Mouse (Mus musculus) lung, adult 2 months (tissue): ENCODE measurements around the gene Kifap3. TPM values are rescaled to one million over a fixed set of nuclear protein-coding genes. Genes with fewer than 3 reads are reported as not detected.

Experiments
- DNase-seq: peaks from one replicate; pipeline ENCODE4 v3.0.0; 2022
- H3K4me1 ChIP-seq: fragments of 200-500 bp; 2 replicates; pipeline ENCODE4 v1.6.1; 2011; ENCODE audit warnings: low read length; ENCODE audit not compliant: control insufficient read depth, insufficient read depth
- H3K4me3 ChIP-seq: fragments of 200-500 bp; replicated peaks from 2 replicates; pipeline ENCODE3; 2011; ENCODE audit warnings: low read depth, mild to moderate bottlenecking, control low read depth, low read length; ENCODE audit errors: extremely low read depth
- CTCF ChIP-seq: fragments of 200-500 bp; IDR thresholded peaks from 2 replicates; pipeline ENCODE4 v1.5.1; 2011; ENCODE audit warnings: mild to moderate bottlenecking, low read length, control low read depth; ENCODE audit not compliant: insufficient read depth
- POLR2A ChIP-seq: fragments of 200-500 bp; IDR thresholded peaks from 2 replicates; pipeline ENCODE4 v1.6.1; 2011; ENCODE audit warnings: low read depth, mild to moderate bottlenecking, control low read depth, low read length, borderline replicate concordance; ENCODE audit errors: extremely low read depth
- WGBS: fragments of 180-500 bp; shearing (Covaris S2); methylation state at CpG from one replicate; pipeline ENCODE4 v1.1.7; 2018; 5-methylcytosine and 5-hydroxymethylcytosine counted together
- polyA plus RNA-seq: library from polyadenylated mRNA; depleted of rRNA; stranded (reverse); fragments of >200 nt; gene quantifications from 2 replicates; pipeline ENCODE4 v1.2.3, GENCODE M21; 2012

The Kifap3 gene
- polyA plus RNA-seq, 1 experiment, result 7.0 TPM

DNA sequence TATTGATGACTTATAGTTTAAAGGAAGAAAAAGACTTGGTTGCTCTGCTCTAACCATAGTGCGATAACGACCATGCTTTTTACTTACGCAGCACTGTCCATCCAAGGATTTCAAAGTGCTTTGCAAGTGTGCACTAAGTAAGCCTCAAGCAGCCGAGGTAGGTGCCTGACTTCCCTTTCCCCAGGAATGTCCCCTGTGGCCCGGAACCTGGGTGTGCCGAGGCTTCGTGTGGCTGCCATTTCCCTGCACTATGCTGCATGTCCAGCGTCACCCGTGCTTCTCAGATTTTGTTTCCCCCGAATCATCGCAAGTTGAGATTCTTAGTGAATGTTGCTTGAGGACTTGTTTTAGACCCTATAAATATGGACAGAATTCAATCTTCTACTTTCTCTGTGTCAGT is 132.6 kb downstream of the Kifap3 start:
- TF ChIP-seq CTCF (no peak), POLR2A (no peak)
- WGBS, result 92% methylated on average over 11 of the region's 11 CpGs
- peaks cover 2% of the 10 kb centered on the region; the same call in 1 of the 2 replicates for H3K4me1 ChIP-seq
- no peak overlapping the region for H3K4me3 ChIP-seq
- no peak for DNase-seq

DNA sequence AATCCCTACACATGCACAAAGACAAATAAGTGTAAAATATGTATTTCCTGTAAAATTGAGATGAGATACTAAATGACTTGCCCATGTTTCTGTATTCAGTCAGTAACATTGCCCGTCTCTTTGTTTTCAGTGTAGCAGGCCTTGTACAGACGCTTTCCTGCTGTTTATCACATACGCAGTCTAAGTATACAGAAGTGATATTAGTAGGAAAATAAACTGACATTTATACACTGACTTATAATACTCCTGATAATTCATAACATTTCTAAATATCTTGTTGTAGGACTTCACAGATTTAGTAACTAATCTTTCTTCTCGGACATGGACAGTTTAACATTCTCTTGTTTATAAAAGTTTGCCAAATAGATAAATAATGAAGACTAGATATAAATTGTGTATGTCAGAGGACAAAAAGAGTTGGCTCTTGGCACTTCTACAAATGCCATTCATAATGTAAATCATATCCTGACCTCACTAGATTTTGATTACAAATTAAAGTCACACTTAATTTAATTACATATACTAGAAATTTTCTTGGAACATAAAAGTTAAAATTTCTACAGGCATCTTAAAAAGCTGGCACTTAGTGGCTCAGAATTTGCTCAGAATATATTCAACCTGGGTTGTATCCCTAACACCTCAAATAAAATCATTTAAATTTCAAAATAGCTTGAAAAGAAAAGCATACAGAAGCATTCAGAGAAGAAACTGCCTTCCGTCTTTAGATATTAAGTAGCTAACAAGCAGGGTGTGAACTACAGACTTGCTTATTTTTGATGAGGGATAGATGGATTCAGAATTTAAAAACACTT is 138.2 kb downstream of the Kifap3 start:
- no peak for DNase-seq
- WGBS, result 55% methylated on average over 5 of the region's 5 CpGs
- TF ChIP-seq CTCF (no peak), POLR2A (no peak)

DNA sequence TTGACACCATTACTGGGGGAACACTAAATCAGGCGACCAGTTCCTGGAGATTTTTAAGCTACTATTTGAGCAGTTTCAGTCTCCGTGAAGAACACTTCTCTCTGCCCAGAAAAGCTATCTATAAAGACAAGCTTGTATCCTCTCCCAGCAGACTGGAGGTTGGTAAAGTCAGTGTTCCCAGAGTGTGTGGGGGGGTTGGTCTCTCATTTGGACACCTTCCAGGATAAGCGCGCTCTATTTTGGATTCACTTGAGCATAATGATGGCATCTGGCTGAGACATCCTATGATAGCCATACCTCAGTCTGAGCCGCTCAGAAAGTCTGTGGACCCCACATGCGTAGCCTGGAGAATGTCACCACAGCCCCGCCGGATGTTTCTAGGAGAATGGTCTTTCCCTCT is 144.7 kb downstream of the Kifap3 start:
- TF ChIP-seq CTCF (no peak), POLR2A (no peak)
- 79% methylated on average over 8 of the region's 8 CpGs for WGBS

More for the DNA sequence above, 138.2 kb downstream of the Kifap3 start:
- Histone ChIP-seq H3K4me3 (no peak overlapping the region), H3K4me1 (no peaks in the 10 kb centered on the region)

DNA sequence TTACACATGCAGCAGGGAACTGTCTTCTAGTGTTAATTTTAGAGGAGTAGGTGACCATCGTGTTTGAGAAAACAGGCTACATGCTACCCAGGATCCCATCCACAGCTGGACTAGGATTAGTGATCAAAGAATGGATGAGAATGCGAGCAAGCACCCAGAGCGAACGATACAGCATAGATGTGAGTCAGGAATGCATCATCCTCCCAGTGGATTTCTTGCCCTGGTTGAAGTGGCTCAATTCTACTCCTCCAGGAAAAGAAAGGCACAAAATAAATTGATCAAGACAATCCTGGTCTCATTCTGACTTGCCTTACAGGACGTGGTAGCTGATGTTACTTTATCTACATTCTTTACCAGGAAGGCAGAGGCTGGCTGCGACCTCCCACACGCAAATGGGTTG is 149.5 kb downstream of the Kifap3 start, which contains the start of gene Scyl3:
Scyl3 (plus strand) TSS at position 255 of the 400 bp plus-strand sequence.
- 68% methylated on average over 7 of the region's 7 CpGs for WGBS
- no peak for DNase-seq
- Histone ChIP-seq H3K4me1 (peaks cover 8% of the 10 kb centered on the region; the same call in 1 of the 2 replicates), H3K4me3 (peak within 1 kb of the TSS; percentile 94)
- TF ChIP-seq CTCF, result no peak

More for the DNA sequence above, 144.7 kb downstream of the Kifap3 start:
- Histone ChIP-seq H3K4me3 (no peak overlapping the region), H3K4me1 (0 out of 2 replicates have a peak, but pooled peaks cover 2% of the 10 kb centered on the region)
- no peak for DNase-seq

DNA sequence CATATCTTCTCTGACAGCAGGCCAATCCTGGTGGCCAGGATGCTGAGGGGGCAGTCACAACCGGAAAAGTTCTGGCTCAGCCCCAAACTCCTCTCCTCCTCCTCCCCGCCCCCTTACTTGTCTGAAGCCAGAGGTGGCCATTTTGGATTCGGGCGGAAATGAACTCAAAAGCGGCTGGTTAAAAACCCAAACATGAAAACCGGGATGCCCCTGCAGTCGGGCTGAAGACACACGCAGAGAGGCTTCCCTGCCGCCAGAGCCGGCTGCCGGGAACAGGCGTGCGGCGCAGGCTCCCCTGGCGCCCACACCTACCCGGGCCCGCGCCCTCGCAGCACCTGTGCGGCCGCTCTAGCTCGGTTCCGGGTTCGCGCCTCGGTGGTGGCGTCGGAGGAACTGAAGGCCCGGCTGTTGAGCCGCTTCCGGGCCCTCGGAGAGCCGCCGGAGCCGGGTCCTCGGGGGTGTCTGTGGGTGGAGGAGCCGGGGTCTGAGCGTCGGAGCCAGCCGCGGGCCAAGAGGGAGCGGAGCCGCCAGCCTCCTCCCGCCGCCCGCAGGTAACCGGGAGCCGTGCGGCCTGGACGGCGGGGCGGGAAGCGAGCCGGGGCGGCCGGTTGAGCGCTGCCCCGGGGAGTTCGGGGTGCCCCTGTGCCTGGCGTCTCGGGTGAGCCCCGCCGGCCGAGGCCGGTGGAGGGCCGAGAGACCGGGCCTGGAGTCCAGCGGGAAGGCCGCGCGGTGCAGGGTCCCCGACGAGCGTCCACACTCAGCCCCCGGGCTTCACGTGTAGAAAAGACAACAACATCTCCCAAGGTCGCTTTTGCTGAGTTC is 150.5 kb downstream of the Kifap3 start:
- 1% methylated on average over 75 of the region's 77 CpGs for WGBS
- peak; percentile 90 for DNase-seq
- TF ChIP-seq POLR2A, result 0 out of 2 replicates have a peak, but pooled peaks have one; percentile 12
- no peak for TF ChIP-seq CTCF
- Histone ChIP-seq H3K4me3 (peak overlapping the region; percentile 94), H3K4me1 (peaks cover 8% of the 10 kb centered on the region; the same call in 1 of the 2 replicates)

DNA sequence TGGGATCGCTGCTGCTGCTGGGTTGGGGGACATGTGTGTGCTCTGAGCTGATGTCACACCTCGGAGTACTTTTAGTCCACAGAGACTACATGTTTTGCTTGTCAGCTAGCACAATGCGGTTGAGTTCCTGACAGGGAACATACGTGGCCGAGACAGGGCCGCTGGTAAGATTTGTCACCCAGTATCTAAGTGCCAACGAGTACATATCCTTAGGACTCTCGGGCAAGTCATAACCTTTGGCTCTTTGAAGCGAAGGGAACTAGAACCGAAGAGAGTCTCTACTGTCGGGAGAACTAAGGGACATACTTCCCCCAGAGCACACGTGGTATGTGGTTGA is 151.0 kb downstream of the Kifap3 start:
- WGBS, result under 1% methylated on average over 12 of the region's 12 CpGs
- TF ChIP-seq POLR2A (no peak), CTCF (no peak)
- DNase-seq, result no peak
- H3K4me3 ChIP-seq, result peak overlapping the region; percentile 94
- H3K4me1 ChIP-seq, result peaks cover 8% of the 10 kb centered on the region; the same call in 1 of the 2 replicates

DNA sequence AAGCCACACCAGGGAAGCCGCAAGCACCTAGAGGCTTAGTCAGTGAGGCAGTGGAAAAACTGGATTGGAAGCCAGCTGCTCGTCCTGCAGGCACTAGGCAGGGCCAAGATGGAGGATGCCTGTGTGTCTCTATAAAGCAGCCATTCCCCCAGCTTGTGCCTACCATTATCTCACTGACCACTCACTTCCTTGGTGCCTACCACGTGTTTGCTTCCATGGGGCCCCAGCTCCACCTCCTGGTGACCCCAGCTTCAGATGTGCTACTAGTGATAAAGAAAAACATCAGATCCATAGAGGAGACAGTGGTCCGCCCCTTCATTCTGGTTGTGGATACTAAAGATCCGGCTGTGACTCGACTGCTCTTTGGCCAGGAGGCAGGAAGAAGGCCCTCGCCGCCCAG is 152.4 kb downstream of the Kifap3 start:
- 79% methylated on average over 8 of the region's 8 CpGs for WGBS
- Histone ChIP-seq H3K4me3 (no peak overlapping the region), H3K4me1 (peaks cover 8% of the 10 kb centered on the region; the same call in 1 of the 2 replicates)
- TF ChIP-seq POLR2A (no peak), CTCF (no peak)
- DNase-seq, result no peak

DNA sequence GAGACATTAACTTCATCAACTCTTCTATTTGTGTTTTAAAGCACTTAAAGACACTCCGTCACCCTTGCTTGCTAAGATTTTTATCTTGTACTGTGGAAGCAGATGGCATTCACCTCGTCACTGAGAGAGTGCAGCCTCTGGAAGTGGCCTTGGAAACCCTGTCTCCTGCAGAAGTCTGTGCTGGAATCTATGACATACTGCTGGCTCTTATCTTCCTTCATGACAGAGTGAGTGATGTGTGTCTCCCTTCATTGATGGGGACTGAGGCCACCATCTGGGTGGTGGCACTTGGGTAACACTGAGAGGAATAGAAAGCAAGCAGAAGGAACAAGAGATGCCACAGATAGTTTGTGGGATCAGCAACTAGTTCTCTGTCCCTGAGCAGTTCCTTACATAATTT is 155.2 kb downstream of the Kifap3 start:
- no peak for TF ChIP-seq POLR2A
- no peak for TF ChIP-seq CTCF
- DNase-seq, result no peak
- 78% methylated on average over 2 of the region's 2 CpGs for WGBS
- Histone ChIP-seq H3K4me3 (no peak overlapping the region), H3K4me1 (peaks cover 5% of the 10 kb centered on the region; the same call in 1 of the 2 replicates)

DNA sequence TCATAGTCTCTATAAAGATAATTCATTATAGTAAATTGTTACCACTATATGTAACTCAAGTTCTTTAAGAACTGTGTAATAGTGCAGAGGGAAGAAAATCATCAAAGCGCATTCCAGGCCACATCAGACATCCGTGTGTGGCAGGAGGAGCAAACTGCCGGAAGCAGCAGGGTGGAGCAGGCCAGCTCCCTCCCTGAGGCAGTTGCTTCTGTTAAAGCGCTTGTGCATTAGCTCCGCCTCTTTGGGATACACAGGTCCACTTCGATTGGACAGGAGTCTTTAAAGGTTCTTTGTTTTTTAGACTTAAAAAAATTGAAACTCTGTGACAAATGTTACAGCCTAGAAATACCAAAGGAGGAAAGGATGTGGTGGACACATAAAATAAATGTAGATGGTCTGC is 162.7 kb downstream of the Kifap3 start:
- TF ChIP-seq POLR2A, result no peak
- TF ChIP-seq CTCF, result no peak
- DNase-seq, result no peak
- WGBS, result 64% methylated on average over 6 of the region's 6 CpGs
- Histone ChIP-seq H3K4me1 (no peaks in the 10 kb centered on the region), H3K4me3 (no peak overlapping the region)

DNA sequence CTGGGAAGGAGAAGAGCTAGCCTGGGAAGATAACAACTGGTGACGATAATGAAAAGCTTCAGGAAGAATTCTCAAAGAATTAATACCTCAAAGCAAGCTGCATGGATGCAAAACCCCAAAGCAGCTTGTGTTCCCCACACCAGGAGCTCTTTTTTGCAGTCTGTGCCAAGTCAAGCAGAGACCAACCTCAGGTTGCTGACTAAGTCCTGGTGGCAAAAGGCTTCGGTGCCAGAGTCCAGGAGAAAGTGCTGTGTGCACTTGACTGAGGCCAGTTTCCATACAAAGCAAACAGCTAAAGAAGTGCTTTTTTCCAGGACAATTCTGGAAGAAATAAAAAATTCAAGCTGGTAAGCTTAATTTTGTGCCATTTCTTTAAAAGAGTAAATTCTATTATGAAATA is 174.0 kb downstream of the Kifap3 start:
- no peaks in the 10 kb centered on the region for H3K4me1 ChIP-seq
- H3K4me3 ChIP-seq, result no peak overlapping the region
- TF ChIP-seq CTCF (no peak), POLR2A (no peak)
- 77% methylated on average over 2 of the region's 2 CpGs for WGBS
- DNase-seq, result no peak
